Mouse (Mus musculus) testis, postnatal 14 days (tissue): ENCODE data around the gene Zfp609.
"Not testable (repeated sequence)": the region's sequence is repeated elsewhere in the genome, so short reads cannot be mapped to it uniquely, and the experiment has no call there.

ENCODE experiments used
- DNase-seq: peaks from one replicate; pipeline ENCODE4 v3.0.0; 2021; ENCODE audit warnings: low spot score

Gene Zfp609

GRCm38 (mm10) chr9:65812841-65813240 is 14.5 kb downstream of the Zfp609 start:
- DNase-seq = no peak

GRCm38 (mm10) chr9:65811784-65812183 is 15.6 kb downstream of the Zfp609 start:
- DNase-seq = no peak

- no peak for DNase-seq
Measured at GRCm38 (mm10) chr9:65807818-65808217, 19.5 kb downstream of the Zfp609 start.

- no peak for DNase-seq
Measured at GRCm38 (mm10) chr9:65807251-65807650, 20.1 kb downstream of the Zfp609 start.

- no peak for DNase-seq
Measured at GRCm38 (mm10) chr9:65799770-65800169, 27.6 kb downstream of the Zfp609 start.

- no peak for DNase-seq
Measured at GRCm38 (mm10) chr9:65795651-65796050, 31.7 kb downstream of the Zfp609 start.

- no peak for DNase-seq
Measured at GRCm38 (mm10) chr9:65794313-65794712, 33.1 kb downstream of the Zfp609 start.

- no peak for DNase-seq
Measured at GRCm38 (mm10) chr9:65793506-65793905, 33.9 kb downstream of the Zfp609 start.

- no peak for DNase-seq
Measured at GRCm38 (mm10) chr9:65793086-65793485, 34.3 kb downstream of the Zfp609 start.

GRCm38 (mm10) chr9:65791846-65792245 is 35.5 kb downstream of the Zfp609 start:
- no peak for DNase-seq

GRCm38 (mm10) chr9:65791106-65791505 is 36.3 kb downstream of the Zfp609 start:
- DNase-seq = no peak

- no peak for DNase-seq
Measured at GRCm38 (mm10) chr9:65789788-65790187, 37.6 kb downstream of the Zfp609 start.

- no peak for DNase-seq
Measured at GRCm38 (mm10) chr9:65788556-65788955, 38.8 kb downstream of the Zfp609 start.

- DNase-seq = no peak
Measured at GRCm38 (mm10) chr9:65787829-65788344, 39.5 kb downstream of the Zfp609 start.

- DNase-seq = peak; percentile 64
Measured at GRCm38 (mm10) chr9:65786885-65787787, 40.2 kb downstream of the Zfp609 start.

GRCm38 (mm10) chr9:65785772-65786368 is 41.5 kb downstream of the Zfp609 start:
- DNase-seq = no peak

GRCm38 (mm10) chr9:65779619-65780018 is 47.7 kb downstream of the Zfp609 start:
- not testable (repeated sequence) for DNase-seq

- DNase-seq = no peak
Measured at GRCm38 (mm10) chr9:65776874-65777432, 50.4 kb downstream of the Zfp609 start.

GRCm38 (mm10) chr9:65776137-65776872 is 51.1 kb downstream of the Zfp609 start:
- DNase-seq = peak; percentile 29

- DNase-seq = no peak
Measured at GRCm38 (mm10) chr9:65773783-65774182, 53.6 kb downstream of the Zfp609 start.

GRCm38 (mm10) chr9:65771011-65771664 is 56.2 kb downstream of the Zfp609 start:
- no peak for DNase-seq

- DNase-seq = no peak
Measured at GRCm38 (mm10) chr9:65762728-65763127, 64.6 kb downstream of the Zfp609 start.
